Mouse (Mus musculus) lung, adult 2 months (tissue): Measurements from ENCODE around the gene Trim10.

Experiments
- CTCF ChIP-seq: fragments of 200-500 bp; IDR thresholded peaks from 2 replicates; pipeline ENCODE4 v1.5.1; 2011; ENCODE audit warnings: mild to moderate bottlenecking, low read length, control low read depth; ENCODE audit not compliant: insufficient read depth
- POLR2A ChIP-seq: fragments of 200-500 bp; IDR thresholded peaks from 2 replicates; pipeline ENCODE4 v1.6.1; 2011; ENCODE audit warnings: low read depth, mild to moderate bottlenecking, control low read depth, low read length, borderline replicate concordance; ENCODE audit errors: extremely low read depth

DNA sequence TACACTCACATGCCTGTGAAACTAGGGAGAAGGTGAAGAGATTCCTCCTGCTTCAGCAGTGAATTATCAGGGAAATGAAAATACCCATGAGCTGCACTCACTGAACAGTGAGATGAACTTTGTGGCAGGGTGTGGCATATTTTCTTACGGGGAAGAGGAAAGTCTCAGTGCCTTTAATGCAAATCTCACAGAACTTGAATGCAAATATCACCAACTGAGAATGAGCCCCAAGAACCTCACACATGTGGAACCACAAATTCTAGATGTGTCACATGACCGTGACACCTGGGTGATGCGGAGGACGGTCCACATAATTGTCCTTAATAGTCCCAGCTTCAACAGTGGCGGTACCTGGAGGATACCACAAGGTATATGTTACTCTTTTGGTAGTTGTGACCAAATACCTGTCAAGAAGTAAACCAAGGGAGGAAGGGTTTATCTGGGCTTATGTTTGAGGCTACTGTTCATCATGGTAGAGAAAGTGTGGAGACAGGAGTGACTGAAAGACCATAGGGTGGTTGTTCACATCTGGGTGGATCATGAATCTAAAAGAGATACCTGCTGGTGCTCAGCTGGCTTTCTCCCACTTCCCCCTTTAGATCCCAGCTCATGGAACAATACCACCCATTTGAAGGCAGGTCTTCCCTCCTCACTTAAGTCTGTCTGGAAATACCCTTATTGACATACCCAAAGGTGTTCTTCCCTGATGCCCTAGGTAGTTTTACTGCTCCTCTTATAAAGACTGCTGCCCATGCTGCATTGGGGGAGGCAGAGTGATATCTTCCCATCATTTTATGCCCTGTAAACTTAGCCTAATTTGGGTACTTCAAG lies 20.9 kb downstream of the Trim10 start, which contains the start of gene Trim40:
- TF ChIP-seq CTCF, result no peak
- TF ChIP-seq POLR2A, result no peak
